Mouse (Mus musculus): ENCODE data around the gene Pigc.

GRCm38 (mm10) chr1:161955846-161956245 lies 13.1 kb upstream of the Pigc start:
- TF ChIP-seq POLR2A (IDR thresholded peaks at IDR 0.05; ENCODE audit: borderline replicate concordance, control insufficient read depth, low read depth, low read length) (no peak), CTCF (IDR thresholded peaks at IDR 0.05; ENCODE audit: control insufficient read depth, insufficient read depth, low read length) (no peak)

All from bone marrow, adult 2 months (tissue).